Mouse (Mus musculus): ENCODE data around the gene Ecd. TPM values are rescaled to one million over a fixed set of nuclear protein-coding genes. Genes with fewer than 3 reads are reported as not detected.
"Not testable (repeated sequence)": the region's sequence is repeated elsewhere in the genome, so short reads cannot be mapped to it uniquely, and the experiment has no call there.

Gene Ecd
- polyA plus RNA-seq, 1 experiment from 2014 or later, result 46.9 TPM

DNA sequence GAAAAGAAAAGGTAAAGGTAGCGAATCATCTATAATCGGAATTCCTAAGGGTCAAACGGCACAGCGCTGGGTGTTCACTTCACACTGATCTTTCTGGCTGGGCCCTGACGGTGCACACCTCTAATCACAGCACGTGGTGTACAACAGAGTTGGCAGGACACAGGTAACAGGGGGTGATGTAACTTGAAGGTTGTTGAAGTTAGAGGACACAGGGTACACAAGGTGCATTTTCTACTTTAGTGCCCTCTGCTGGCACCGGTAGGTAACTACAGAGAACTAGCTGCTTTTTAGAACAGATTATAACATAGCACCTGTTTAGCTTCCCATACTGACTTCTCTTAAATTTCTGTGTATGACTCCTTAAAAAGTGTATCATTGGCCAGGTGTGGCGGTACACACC lies 7.8 kb downstream of the Ecd start:
- WGBS, result 85% methylated on average over 8 of the region's 8 CpGs

DNA sequence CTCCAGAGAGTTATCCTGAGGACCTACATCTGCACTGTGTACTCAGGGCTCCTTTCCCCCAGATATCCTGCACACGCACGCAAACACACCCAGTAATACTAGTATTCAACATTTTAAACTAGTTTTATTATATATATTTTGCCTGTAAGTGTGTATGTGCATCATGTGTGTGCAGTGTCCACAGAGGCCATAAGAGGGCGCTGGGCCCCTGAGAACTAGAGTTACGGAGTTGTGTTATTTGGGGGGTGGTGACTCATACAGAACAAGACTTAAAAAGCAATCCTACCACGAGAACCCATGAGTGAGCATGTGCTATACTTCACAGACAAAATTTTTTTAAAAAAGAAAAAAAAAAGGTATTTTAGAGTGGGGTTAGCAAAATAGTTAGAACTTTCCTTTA lies 8.5 kb downstream of the Ecd start:
- Histone ChIP-seq H3K4me2 (ENCODE audit: low read depth, low read length) (no peak overlapping the region), H3K9ac (ENCODE audit: low read depth, low read length) (no peak overlapping the region), H3K4me3 (ENCODE audit: low read length) (no peak overlapping the region), H3K36me3 (ENCODE audit: control insufficient read depth, insufficient read depth, low read length) (peaks cover 20% of the 10 kb centered on the region), H3K27ac (ENCODE audit: low read length) (no peak overlapping the region), H3K4me1 (ENCODE audit: control insufficient read depth, insufficient read depth, low read length) (no peaks in the 10 kb centered on the region), H3K9me3 (ENCODE audit: control insufficient read depth, low read length) (no peaks in the 10 kb centered on the region), H3K27me3 (replicated peaks; ENCODE audit: control insufficient read depth, insufficient read depth, low read length) (no peaks in the 10 kb centered on the region)
- no peak for ATAC-seq
- WGBS, result 95% methylated on average over 5 of the region's 5 CpGs

More for the DNA sequence above, 7.8 kb downstream of the Ecd start:
- ATAC-seq, result no peak
- Histone ChIP-seq H3K9me3 (ENCODE audit: control insufficient read depth, low read length) (no peaks in the 10 kb centered on the region), H3K4me1 (ENCODE audit: control insufficient read depth, insufficient read depth, low read length) (no peaks in the 10 kb centered on the region), H3K9ac (ENCODE audit: low read depth, low read length) (no peak overlapping the region), H3K36me3 (ENCODE audit: control insufficient read depth, insufficient read depth, low read length) (peaks cover 19% of the 10 kb centered on the region), H3K4me3 (ENCODE audit: low read length) (no peak overlapping the region), H3K27me3 (replicated peaks; ENCODE audit: control insufficient read depth, insufficient read depth, low read length) (no peaks in the 10 kb centered on the region), H3K27ac (ENCODE audit: low read length) (no peak overlapping the region), H3K4me2 (ENCODE audit: low read depth, low read length) (no peak overlapping the region)

DNA sequence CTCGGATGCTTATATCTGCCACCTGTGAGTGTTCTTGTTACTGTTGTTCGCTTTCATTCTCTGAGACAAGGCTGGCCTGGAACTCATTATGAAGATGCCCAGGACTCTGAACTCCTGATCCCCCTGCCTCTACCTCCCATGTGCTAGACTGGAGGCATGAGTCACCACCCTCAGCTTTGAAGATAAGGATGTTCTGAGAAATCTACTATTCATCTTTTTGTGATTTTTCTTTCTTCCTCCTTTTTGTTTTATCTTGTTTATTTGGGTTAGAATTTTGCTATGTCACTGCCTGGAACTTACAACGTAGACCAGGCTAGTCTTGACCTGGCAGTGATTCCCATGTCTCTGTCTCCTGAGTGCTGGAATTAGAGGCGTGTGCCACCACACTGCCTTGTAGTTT lies 16.6 kb downstream of the Ecd start:
- WGBS, result 90% methylated on average over 4 of the region's 4 CpGs
- H3K27me3 ChIP-seq (replicated peaks; ENCODE audit: control insufficient read depth, insufficient read depth, low read length), result no peaks in the 10 kb centered on the region
- no peak overlapping the region for H3K9ac ChIP-seq (ENCODE audit: low read depth, low read length)
- peaks cover 9% of the 10 kb centered on the region for H3K36me3 ChIP-seq (ENCODE audit: control insufficient read depth, insufficient read depth, low read length)
- no peak overlapping the region for H3K27ac ChIP-seq (ENCODE audit: low read length)
- H3K4me2 ChIP-seq (ENCODE audit: low read depth, low read length), result no peak overlapping the region
- H3K9me3 ChIP-seq (ENCODE audit: control insufficient read depth, low read length), result no peaks in the 10 kb centered on the region
- no peak for ATAC-seq
- H3K4me3 ChIP-seq (ENCODE audit: low read length), result no peak overlapping the region
- no peaks in the 10 kb centered on the region for H3K4me1 ChIP-seq (ENCODE audit: control insufficient read depth, insufficient read depth, low read length)

DNA sequence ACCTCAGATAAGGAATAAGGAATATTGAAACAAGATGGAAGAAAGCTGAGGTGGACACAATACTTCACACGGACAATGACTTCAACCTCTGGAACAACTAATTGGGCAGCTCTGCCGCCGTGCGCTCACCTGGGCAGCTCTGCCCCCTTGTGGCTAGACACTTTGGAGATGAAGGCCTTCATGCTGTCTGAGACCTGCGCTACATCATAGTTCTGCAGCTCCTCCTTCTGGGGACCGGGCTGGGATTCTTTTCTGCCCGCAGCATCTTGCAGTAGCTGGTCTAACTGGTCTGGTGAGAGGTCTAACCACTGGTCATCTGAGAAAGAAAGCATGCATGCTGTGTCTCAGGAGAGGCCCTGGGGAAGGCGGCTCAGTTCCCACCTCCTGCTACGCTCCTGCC lies 19.4 kb downstream of the Ecd start:
- WGBS, result 62% methylated on average over 9 of the region's 9 CpGs
- no peak overlapping the region for H3K4me2 ChIP-seq (ENCODE audit: low read depth, low read length)
- no peak for ATAC-seq
- no peak overlapping the region for H3K9ac ChIP-seq (ENCODE audit: low read depth, low read length)
- H3K9me3 ChIP-seq (ENCODE audit: control insufficient read depth, low read length), result no peaks in the 10 kb centered on the region
- no peak overlapping the region for H3K4me3 ChIP-seq (ENCODE audit: low read length)
- H3K27me3 ChIP-seq (replicated peaks; ENCODE audit: control insufficient read depth, insufficient read depth, low read length), result no peaks in the 10 kb centered on the region
- peaks cover 10% of the 10 kb centered on the region for H3K36me3 ChIP-seq (ENCODE audit: control insufficient read depth, insufficient read depth, low read length)
- no peaks in the 10 kb centered on the region for H3K4me1 ChIP-seq (ENCODE audit: control insufficient read depth, insufficient read depth, low read length)
- H3K27ac ChIP-seq (ENCODE audit: low read length), result no peak overlapping the region

DNA sequence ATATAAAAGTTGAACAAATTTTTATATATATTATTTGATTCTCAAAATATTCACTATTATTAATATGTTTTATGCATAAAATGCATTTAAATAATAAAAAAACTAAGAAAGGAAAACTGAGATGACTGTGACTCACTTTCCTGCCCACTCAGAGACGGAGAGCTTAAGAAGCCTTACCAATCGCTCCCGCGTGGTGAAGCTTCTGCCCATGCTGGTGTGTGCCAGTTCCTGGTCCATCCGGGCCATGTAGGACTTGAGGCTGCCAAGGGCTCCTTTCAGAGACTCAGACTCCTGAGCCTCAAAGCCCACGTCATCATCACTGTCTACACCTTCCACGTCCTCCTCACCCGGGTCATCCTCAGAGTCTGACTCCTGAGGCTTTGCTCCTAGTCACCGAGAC lies 23.7 kb downstream of the Ecd start:
- no peak overlapping the region for H3K9ac ChIP-seq (ENCODE audit: low read depth, low read length)
- H3K36me3 ChIP-seq (ENCODE audit: control insufficient read depth, insufficient read depth, low read length), result peaks cover 10% of the 10 kb centered on the region
- H3K4me2 ChIP-seq (ENCODE audit: low read depth, low read length), result no peak overlapping the region
- ATAC-seq, result no peak
- no peaks in the 10 kb centered on the region for H3K9me3 ChIP-seq (ENCODE audit: control insufficient read depth, low read length)
- H3K4me3 ChIP-seq (ENCODE audit: low read length), result no peak overlapping the region
- 96% methylated on average over 9 of the region's 9 CpGs for WGBS
- H3K4me1 ChIP-seq (ENCODE audit: control insufficient read depth, insufficient read depth, low read length), result no peaks in the 10 kb centered on the region
- H3K27ac ChIP-seq (ENCODE audit: low read length), result no peak overlapping the region
- no peaks in the 10 kb centered on the region for H3K27me3 ChIP-seq (replicated peaks; ENCODE audit: control insufficient read depth, insufficient read depth, low read length)

DNA sequence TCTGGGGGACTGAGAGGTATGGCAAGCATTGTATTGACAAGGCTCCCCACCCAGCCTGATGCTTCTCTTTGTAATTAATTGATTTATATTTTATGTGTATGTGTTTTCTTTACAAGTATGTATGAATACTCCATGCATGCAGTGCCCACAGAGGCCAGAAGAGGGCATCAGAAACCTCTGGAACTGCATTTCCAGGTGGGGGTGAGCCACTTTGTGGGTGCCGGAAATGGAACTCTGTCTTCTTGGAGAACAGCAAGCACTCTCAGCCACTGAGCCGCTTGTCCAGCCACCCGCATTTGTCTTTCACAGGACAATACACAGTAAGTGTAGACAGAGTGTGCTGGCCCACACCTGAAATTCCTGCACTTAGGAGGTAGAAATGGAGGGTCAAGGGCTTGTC lies 28.5 kb downstream of the Ecd start:
- Histone ChIP-seq H3K27ac (ENCODE audit: low read length) (no peak overlapping the region), H3K4me2 (ENCODE audit: low read depth, low read length) (no peak overlapping the region), H3K27me3 (replicated peaks; ENCODE audit: control insufficient read depth, insufficient read depth, low read length) (no peaks in the 10 kb centered on the region), H3K4me1 (ENCODE audit: control insufficient read depth, insufficient read depth, low read length) (no peaks in the 10 kb centered on the region), H3K36me3 (ENCODE audit: control insufficient read depth, insufficient read depth, low read length) (no peaks in the 10 kb centered on the region; the same call in none of the 2 replicates), H3K4me3 (ENCODE audit: low read length) (no peak overlapping the region), H3K9ac (ENCODE audit: low read depth, low read length) (no peak overlapping the region), H3K9me3 (ENCODE audit: control insufficient read depth, low read length) (no peaks in the 10 kb centered on the region)
- no peak for ATAC-seq
- 80% methylated on average over 3 of the region's 3 CpGs for WGBS

DNA sequence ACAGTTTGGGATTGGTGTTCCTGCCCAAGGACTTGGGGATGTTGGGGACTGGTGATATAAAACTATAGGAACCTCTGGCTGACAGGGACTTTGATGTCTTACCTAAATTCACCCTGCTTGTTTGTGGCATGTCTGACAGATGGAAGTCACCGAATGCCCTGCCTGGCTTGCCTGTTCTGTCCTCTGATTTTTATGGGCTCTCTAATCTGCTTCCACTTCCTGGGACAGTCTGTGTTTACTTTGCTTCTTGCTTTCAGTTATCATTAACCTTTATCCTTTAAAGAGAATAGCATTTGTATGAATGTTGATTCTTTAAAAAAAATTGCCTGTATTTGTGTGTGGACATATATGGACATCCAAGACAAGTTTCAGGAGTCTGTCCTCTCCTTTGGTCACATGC lies 32.8 kb downstream of the Ecd start:
- WGBS, result 44% methylated on average over 1 of the region's 1 CpGs

DNA sequence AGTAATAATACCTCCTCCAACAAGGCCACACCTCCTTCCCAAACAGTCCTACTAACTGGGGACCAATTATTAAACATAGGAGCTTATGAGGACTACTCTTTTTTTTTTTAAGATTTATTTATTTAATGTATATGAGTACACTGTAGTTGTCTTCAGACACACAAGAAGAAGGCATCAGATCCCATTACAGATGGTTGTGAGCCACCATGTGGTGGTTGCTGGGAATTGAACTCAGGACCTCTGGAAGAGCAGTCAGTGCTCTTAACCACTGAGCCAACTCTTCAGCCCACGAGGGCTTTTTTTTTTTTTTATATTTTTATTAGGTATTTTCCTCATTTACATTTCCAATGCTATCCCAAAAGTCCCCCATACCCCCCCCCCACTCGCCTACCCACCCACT lies 42.8 kb downstream of the Ecd start:
- H3K27ac ChIP-seq (ENCODE audit: low read length); H3K4me1 ChIP-seq (ENCODE audit: control insufficient read depth, insufficient read depth, low read length); H3K4me3 ChIP-seq (ENCODE audit: low read length); H3K9me3 ChIP-seq (ENCODE audit: control insufficient read depth, low read length); H3K4me2 ChIP-seq (ENCODE audit: low read depth, low read length); H3K36me3 ChIP-seq (ENCODE audit: control insufficient read depth, insufficient read depth, low read length); H3K27me3 ChIP-seq (replicated peaks; ENCODE audit: control insufficient read depth, insufficient read depth, low read length); ATAC-seq; H3K9ac ChIP-seq (ENCODE audit: low read depth, low read length): not testable (repeated sequence)
- 65% methylated on average over 2 of the region's 2 CpGs for WGBS

More for the DNA sequence above, 32.8 kb downstream of the Ecd start:
- H3K4me2 ChIP-seq (ENCODE audit: low read depth, low read length), result no peak overlapping the region
- no peaks in the 10 kb centered on the region for H3K4me1 ChIP-seq (ENCODE audit: control insufficient read depth, insufficient read depth, low read length)
- no peak overlapping the region for H3K9ac ChIP-seq (ENCODE audit: low read depth, low read length)
- H3K36me3 ChIP-seq (ENCODE audit: control insufficient read depth, insufficient read depth, low read length), result no peaks in the 10 kb centered on the region; the same call in none of the 2 replicates
- H3K4me3 ChIP-seq (ENCODE audit: low read length), result no peak overlapping the region
- no peaks in the 10 kb centered on the region for H3K9me3 ChIP-seq (ENCODE audit: control insufficient read depth, low read length)
- H3K27me3 ChIP-seq (replicated peaks; ENCODE audit: control insufficient read depth, insufficient read depth, low read length), result no peaks in the 10 kb centered on the region
- no peak overlapping the region for H3K27ac ChIP-seq (ENCODE audit: low read length)
- peak; percentile 40; the same call in 1 of the 2 replicates for ATAC-seq

DNA sequence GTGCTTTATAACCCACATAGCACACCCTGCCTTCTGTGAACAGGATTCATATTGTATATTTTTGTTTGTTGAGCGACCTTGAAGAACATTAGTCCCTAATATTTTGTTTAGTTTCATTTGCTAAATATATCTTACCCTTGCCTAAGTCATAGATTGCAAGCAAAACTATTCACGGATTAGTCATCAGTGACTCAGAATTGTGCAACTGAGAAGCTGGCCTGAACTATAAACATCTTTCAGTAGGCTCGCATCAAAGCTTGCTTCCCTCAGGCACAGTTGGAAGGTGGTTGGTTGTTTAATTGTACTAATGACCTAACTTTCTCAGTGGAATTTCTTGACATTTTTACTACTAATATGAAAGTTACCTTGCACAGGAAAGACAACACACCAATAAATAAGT lies 49.8 kb downstream of the Ecd start:
- Histone ChIP-seq H3K4me1 (ENCODE audit: control insufficient read depth, insufficient read depth, low read length) (peaks cover 4% of the 10 kb centered on the region; the same call in 1 of the 2 replicates), H3K4me2 (ENCODE audit: low read depth, low read length) (no peak overlapping the region), H3K27ac (ENCODE audit: low read length) (no peak overlapping the region), H3K9me3 (ENCODE audit: control insufficient read depth, low read length) (no peaks in the 10 kb centered on the region), H3K9ac (ENCODE audit: low read depth, low read length) (no peak overlapping the region), H3K4me3 (ENCODE audit: low read length) (no peak overlapping the region), H3K36me3 (ENCODE audit: control insufficient read depth, insufficient read depth, low read length) (no peaks in the 10 kb centered on the region), H3K27me3 (replicated peaks; ENCODE audit: control insufficient read depth, insufficient read depth, low read length) (no peaks in the 10 kb centered on the region)
- WGBS, result 61% methylated on average over 3 of the region's 3 CpGs
- ATAC-seq, result no peak

DNA sequence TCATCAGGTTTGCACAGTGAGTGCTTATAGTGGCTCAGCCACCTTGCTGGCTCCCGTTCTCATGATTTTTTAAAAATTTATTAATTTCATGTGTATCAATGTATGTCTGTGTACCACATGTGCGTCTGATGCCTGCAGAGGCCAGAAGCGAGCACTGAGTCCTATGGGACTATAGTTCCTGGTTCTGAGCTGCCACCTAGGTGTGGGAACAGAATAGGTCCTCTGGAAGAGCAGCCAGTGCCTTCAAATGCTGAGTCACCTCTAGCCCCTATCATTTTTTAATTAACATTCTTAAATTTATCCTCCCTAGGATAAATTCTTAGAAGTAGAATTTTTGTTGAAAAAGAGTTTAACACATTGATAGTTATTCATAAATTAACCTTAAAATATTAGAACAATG lies 50.3 kb downstream of the Ecd start:
- 89% methylated on average over 3 of the region's 3 CpGs for WGBS

More for the DNA sequence above, 50.3 kb downstream of the Ecd start:
- no peak overlapping the region for H3K4me2 ChIP-seq (ENCODE audit: low read depth, low read length)
- peaks cover 4% of the 10 kb centered on the region; the same call in 1 of the 2 replicates for H3K4me1 ChIP-seq (ENCODE audit: control insufficient read depth, insufficient read depth, low read length)
- H3K9ac ChIP-seq (ENCODE audit: low read depth, low read length), result no peak overlapping the region
- no peaks in the 10 kb centered on the region for H3K36me3 ChIP-seq (ENCODE audit: control insufficient read depth, insufficient read depth, low read length)
- ATAC-seq, result no peak
- no peak overlapping the region for H3K27ac ChIP-seq (ENCODE audit: low read length)
- no peak overlapping the region for H3K4me3 ChIP-seq (ENCODE audit: low read length)
- no peaks in the 10 kb centered on the region for H3K9me3 ChIP-seq (ENCODE audit: control insufficient read depth, low read length)
- H3K27me3 ChIP-seq (replicated peaks; ENCODE audit: control insufficient read depth, insufficient read depth, low read length), result no peaks in the 10 kb centered on the region

All from intestine, embryonic 16.5 days (tissue).